Mouse (Mus musculus) embryonic facial prominence, embryonic 12.5 days (tissue): ENCODE measurements around the gene Stac. TPM values are rescaled to one million over a fixed set of nuclear protein-coding genes. Genes with fewer than 3 reads are reported as not detected.

Experiments
- ATAC-seq: fragments of 200-750 bp; cut with Nextera tagmentation; 2 replicates; pipeline ENCODE4 v1.8.0; 2017; ENCODE audit not compliant: insufficient number of reproducible peaks, insufficient read depth, low FRiP score, low TSS enrichment
- H3K27ac ChIP-seq: fragments of 300-500 bp; sonication (generic); 2 replicates; pipeline ENCODE4 v1.5.1; 2016; ENCODE audit warnings: mild to moderate bottlenecking
- H3K27me3 ChIP-seq: fragments of 300-500 bp; sonication (generic); 2 replicates; pipeline ENCODE4 v1.6.1; 2016; ENCODE audit warnings: mild to moderate bottlenecking, moderate library complexity
- H3K36me3 ChIP-seq: fragments of 300-500 bp; sonication (generic); 2 replicates; pipeline ENCODE4 v1.6.1; 2016; ENCODE audit warnings: mild to moderate bottlenecking
- H3K4me1 ChIP-seq: fragments of 300-500 bp; sonication (generic); 2 replicates; pipeline ENCODE4 v1.6.1; 2016
- H3K4me2 ChIP-seq: fragments of 300-500 bp; sonication (generic); replicated peaks from 2 replicates; pipeline ENCODE4 v1.6.1; 2016; ENCODE audit warnings: mild to moderate bottlenecking, moderate library complexity
- H3K4me3 ChIP-seq: fragments of 300-500 bp; sonication (generic); 2 replicates; pipeline ENCODE4 v1.5.1; 2016; ENCODE audit warnings: mild to moderate bottlenecking
- H3K9ac ChIP-seq: fragments of 300-500 bp; sonication (generic); 2 replicates; pipeline ENCODE4 v1.6.1; 2016; ENCODE audit warnings: mild to moderate bottlenecking, moderate library complexity
- H3K9me3 ChIP-seq: fragments of 300-500 bp; sonication (generic); 2 replicates; pipeline ENCODE4 v1.6.1; 2016; ENCODE audit warnings: mild to moderate bottlenecking, moderate library complexity
- WGBS: fragments of 180-500 bp; shearing (Covaris S2); methylation state at CpG from one replicate; pipeline ENCODE4 v1.1.7; 2016; 5-methylcytosine and 5-hydroxymethylcytosine counted together
- polyA plus RNA-seq: library from polyadenylated mRNA; unstranded; fragments of >200 nt; fragmentation: Nextera tagmentation; extraction: Ambion mirVana; gene quantifications from 2 replicates; pipeline ENCODE4 v1.2.1, GENCODE M21; 2016

The Stac gene
- polyA plus RNA-seq, 1 experiment from 2014 or later, result 2.2 TPM

- no peak overlapping the region for H3K27ac ChIP-seq
- no peaks in the 10 kb centered on the region for H3K9me3 ChIP-seq
- H3K27me3 ChIP-seq, result no peaks in the 10 kb centered on the region
- H3K4me2 ChIP-seq, result no peak overlapping the region
- 65% methylated on average over 9 of the region's 9 CpGs for WGBS
- H3K4me3 ChIP-seq, result no peak overlapping the region
- H3K36me3 ChIP-seq, result no peaks in the 10 kb centered on the region
- ATAC-seq, result no peak
- H3K4me1 ChIP-seq, result no peaks in the 10 kb centered on the region
- no peak overlapping the region for H3K9ac ChIP-seq
These were observed 111.4 kb downstream of the Stac start for GRCm38 (mm10) chr9:111578784-111579183.

- Histone ChIP-seq H3K9me3 (no peaks in the 10 kb centered on the region), H3K4me1 (no peaks in the 10 kb centered on the region), H3K9ac (no peak overlapping the region), H3K27me3 (no peaks in the 10 kb centered on the region), H3K4me3 (no peak overlapping the region), H3K36me3 (no peaks in the 10 kb centered on the region), H3K27ac (no peak overlapping the region), H3K4me2 (no peak overlapping the region)
- ATAC-seq, result no peak
- WGBS, result 89% methylated on average over 6 of the region's 6 CpGs
These were observed 112.7 kb downstream of the Stac start for GRCm38 (mm10) chr9:111577453-111577852.

- ATAC-seq, result no peak
- WGBS, result 36% methylated on average over 4 of the region's 4 CpGs
- H3K27ac ChIP-seq, result no peak overlapping the region
- no peaks in the 10 kb centered on the region for H3K4me1 ChIP-seq
- H3K9ac ChIP-seq, result no peak overlapping the region
- no peaks in the 10 kb centered on the region for H3K36me3 ChIP-seq
- no peaks in the 10 kb centered on the region for H3K9me3 ChIP-seq
- H3K27me3 ChIP-seq, result no peaks in the 10 kb centered on the region
- H3K4me3 ChIP-seq, result no peak overlapping the region
- H3K4me2 ChIP-seq, result no peak overlapping the region
These were observed 114.3 kb downstream of the Stac start for GRCm38 (mm10) chr9:111575889-111576288.

GRCm38 (mm10) chr9:111573836-111574235 is 116.3 kb downstream of the Stac start:
- no peak for ATAC-seq
- no peak overlapping the region for H3K4me3 ChIP-seq
- H3K9me3 ChIP-seq, result no peaks in the 10 kb centered on the region
- H3K27me3 ChIP-seq, result no peaks in the 10 kb centered on the region
- no peaks in the 10 kb centered on the region for H3K36me3 ChIP-seq
- 91% methylated on average over 5 of the region's 5 CpGs for WGBS
- H3K9ac ChIP-seq, result no peak overlapping the region
- no peaks in the 10 kb centered on the region for H3K4me1 ChIP-seq
- no peak overlapping the region for H3K4me2 ChIP-seq
- no peak overlapping the region for H3K27ac ChIP-seq

GRCm38 (mm10) chr9:111571619-111572018 is 118.5 kb downstream of the Stac start:
- no peak for ATAC-seq

GRCm38 (mm10) chr9:111564176-111564575 is 126.0 kb downstream of the Stac start:
- H3K4me2 ChIP-seq, result no peak overlapping the region
- no peak overlapping the region for H3K4me3 ChIP-seq
- 88% methylated on average over 6 of the region's 6 CpGs for WGBS
- H3K36me3 ChIP-seq, result no peaks in the 10 kb centered on the region
- H3K27ac ChIP-seq, result no peak overlapping the region
- no peak for ATAC-seq
- H3K27me3 ChIP-seq, result no peaks in the 10 kb centered on the region
- H3K9me3 ChIP-seq, result no peaks in the 10 kb centered on the region
- H3K9ac ChIP-seq, result no peak overlapping the region
- peaks cover 8% of the 10 kb centered on the region; the same call in 1 of the 2 replicates for H3K4me1 ChIP-seq

More at GRCm38 (mm10) chr9:111571619-111572018, 118.5 kb downstream of the Stac start:
- Histone ChIP-seq H3K9me3 (no peaks in the 10 kb centered on the region), H3K4me2 (no peak overlapping the region), H3K27ac (no peak overlapping the region), H3K9ac (no peak overlapping the region), H3K36me3 (no peaks in the 10 kb centered on the region), H3K4me1 (no peaks in the 10 kb centered on the region), H3K27me3 (no peaks in the 10 kb centered on the region), H3K4me3 (no peak overlapping the region)
- 79% methylated on average over 5 of the region's 5 CpGs for WGBS

GRCm38 (mm10) chr9:111563226-111563625 is 126.9 kb downstream of the Stac start:
- whole genome bisulfite sequencing, result 78% methylated on average over 7 of the region's 7 CpGs
- no peak overlapping the region for H3K27ac ChIP-seq

GRCm38 (mm10) chr9:111562217-111562988 is 127.7 kb downstream of the Stac start:
- H3K9ac ChIP-seq, result no peak overlapping the region
- no peak overlapping the region for H3K4me2 ChIP-seq
- H3K9me3 ChIP-seq, result no peaks in the 10 kb centered on the region
- no peak for ATAC-seq
- no peak overlapping the region for H3K27ac ChIP-seq
- H3K4me1 ChIP-seq, result peaks cover 8% of the 10 kb centered on the region; the same call in 1 of the 2 replicates
- no peaks in the 10 kb centered on the region for H3K27me3 ChIP-seq
- no peak overlapping the region for H3K4me3 ChIP-seq
- WGBS, result 57% methylated on average over 19 of the region's 19 CpGs
- no peaks in the 10 kb centered on the region for H3K36me3 ChIP-seq

More at GRCm38 (mm10) chr9:111563226-111563625, 126.9 kb downstream of the Stac start:
- Histone ChIP-seq H3K4me2 (no peak overlapping the region), H3K36me3 (no peaks in the 10 kb centered on the region), H3K4me3 (no peak overlapping the region), H3K9ac (no peak overlapping the region), H3K27me3 (no peaks in the 10 kb centered on the region), H3K4me1 (peaks cover 8% of the 10 kb centered on the region; the same call in 1 of the 2 replicates), H3K9me3 (no peaks in the 10 kb centered on the region)
- no peak for ATAC-seq

GRCm38 (mm10) chr9:111556699-111557098 is 133.4 kb downstream of the Stac start:
- H3K36me3 ChIP-seq, result no peaks in the 10 kb centered on the region
- H3K4me3 ChIP-seq, result no peak overlapping the region
- no peaks in the 10 kb centered on the region for H3K9me3 ChIP-seq
- 48% methylated on average over 3 of the region's 3 CpGs for WGBS
- H3K4me1 ChIP-seq, result no peaks in the 10 kb centered on the region
- H3K27ac ChIP-seq, result no peak overlapping the region
- ATAC-seq, result no peak
- no peak overlapping the region for H3K9ac ChIP-seq
- no peaks in the 10 kb centered on the region for H3K27me3 ChIP-seq
- H3K4me2 ChIP-seq, result no peak overlapping the region

- Histone ChIP-seq H3K9ac (no peak overlapping the region), H3K4me1 (no peaks in the 10 kb centered on the region), H3K9me3 (no peaks in the 10 kb centered on the region), H3K4me2 (no peak overlapping the region), H3K27ac (no peak overlapping the region), H3K4me3 (no peak overlapping the region), H3K36me3 (no peaks in the 10 kb centered on the region), H3K27me3 (no peaks in the 10 kb centered on the region)
- 52% methylated on average over 3 of the region's 3 CpGs for WGBS
- ATAC-seq, result no peak
These were observed 137.3 kb downstream of the Stac start for GRCm38 (mm10) chr9:111552865-111553264.

- Histone ChIP-seq H3K9ac (no peak overlapping the region), H3K4me3 (no peak overlapping the region)
- no peak for ATAC-seq
These were observed 138.5 kb downstream of the Stac start for GRCm38 (mm10) chr9:111551461-111552190.

GRCm38 (mm10) chr9:111550963-111551321 is 139.2 kb downstream of the Stac start:
- ATAC-seq, result no peak
- 77% methylated on average over 8 of the region's 8 CpGs for WGBS

More at GRCm38 (mm10) chr9:111551461-111552190, 138.5 kb downstream of the Stac start:
- Histone ChIP-seq H3K4me2 (no peak overlapping the region), H3K27me3 (no peaks in the 10 kb centered on the region), H3K27ac (no peak overlapping the region), H3K4me1 (peaks cover 5% of the 10 kb centered on the region; the same call in 1 of the 2 replicates), H3K36me3 (no peaks in the 10 kb centered on the region), H3K9me3 (no peaks in the 10 kb centered on the region)
- 62% methylated on average over 15 of the region's 15 CpGs for WGBS

More at GRCm38 (mm10) chr9:111550963-111551321, 139.2 kb downstream of the Stac start:
- H3K4me2 ChIP-seq, result no peak overlapping the region
- no peak overlapping the region for H3K27ac ChIP-seq
- no peak overlapping the region for H3K9ac ChIP-seq
- H3K36me3 ChIP-seq, result no peaks in the 10 kb centered on the region
- H3K4me1 ChIP-seq, result peaks cover 5% of the 10 kb centered on the region; the same call in 1 of the 2 replicates
- no peaks in the 10 kb centered on the region for H3K9me3 ChIP-seq
- no peaks in the 10 kb centered on the region for H3K27me3 ChIP-seq
- no peak overlapping the region for H3K4me3 ChIP-seq
